Mouse (Mus musculus): ENCODE measurements around the gene Dusp1. TPM values are rescaled to one million over a fixed set of nuclear protein-coding genes. Genes with fewer than 3 reads are reported as not detected.

Gene Dusp1
- total RNA-seq, 2 experiments from 2014 or later: 17.2 to 18.9 TPM

DNA sequence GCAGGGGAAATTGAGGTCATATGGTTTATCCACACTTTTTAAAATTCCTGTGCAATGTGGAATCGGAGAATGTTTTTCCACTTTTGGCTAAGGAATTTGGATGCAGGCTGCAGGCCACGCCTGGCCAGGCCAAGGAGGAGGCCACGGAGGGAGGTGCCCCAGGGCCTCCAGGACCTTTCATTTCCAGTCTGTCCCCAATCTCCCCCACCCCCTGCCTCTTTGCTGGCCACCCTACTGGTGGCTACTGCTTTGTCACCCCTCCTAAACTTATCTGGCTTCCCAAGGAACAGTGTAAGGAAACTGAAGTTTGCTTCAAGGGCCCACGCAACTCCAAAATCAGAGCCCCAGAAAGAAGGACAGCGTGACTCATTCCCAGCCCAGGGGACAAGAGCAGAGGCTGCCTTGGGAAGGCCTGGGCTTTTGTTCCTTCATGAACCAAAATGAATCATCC lies 32.1 kb downstream of the Dusp1 start:
- no peak for DNase-seq
- intact Hi-C loops (cut with DNase I): no loop called here

DNA sequence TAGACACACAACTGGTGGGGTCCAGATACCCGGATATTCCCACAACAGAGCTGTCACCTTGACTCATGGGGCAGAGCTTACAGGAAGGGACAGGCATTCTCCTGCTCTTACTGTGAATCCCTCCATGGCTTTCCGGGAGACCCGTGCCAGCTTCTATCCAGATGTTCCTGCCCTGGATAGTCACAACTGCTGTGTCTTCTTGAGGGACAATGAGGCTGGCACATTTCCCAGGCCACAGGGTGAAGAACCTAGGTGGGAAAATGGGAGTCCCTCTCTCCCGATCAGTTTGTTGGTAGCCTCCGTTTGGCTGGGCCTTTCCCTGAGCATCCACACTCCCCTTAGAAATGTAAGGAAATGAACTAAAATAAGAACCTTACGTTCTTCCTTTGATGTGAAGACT lies 33.2 kb downstream of the Dusp1 start:
- no peak for DNase-seq
- intact Hi-C loops (cut with DNase I): no loop called here

DNA sequence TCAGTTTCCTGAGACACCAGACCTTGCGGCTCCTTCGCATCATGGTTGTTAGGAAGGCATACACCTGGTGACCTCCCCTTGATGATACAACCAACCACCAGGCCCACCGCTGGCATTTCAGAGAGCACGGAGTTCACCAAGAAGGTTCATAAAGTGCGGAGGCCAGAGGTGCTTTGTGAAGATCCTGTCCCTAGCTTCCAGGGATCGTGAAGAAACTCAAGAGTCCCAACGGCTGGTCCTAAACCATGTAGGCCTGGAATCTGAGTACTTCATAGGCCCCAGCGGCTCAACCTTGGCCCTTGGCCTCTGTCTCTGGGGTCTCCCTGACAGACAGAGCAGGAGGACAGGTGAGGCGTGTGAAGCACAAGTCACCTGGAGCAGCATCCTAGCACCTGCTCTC lies 34.6 kb downstream of the Dusp1 start:
- no peak for DNase-seq
- intact Hi-C loops (cut with DNase I): no loop called here

DNA sequence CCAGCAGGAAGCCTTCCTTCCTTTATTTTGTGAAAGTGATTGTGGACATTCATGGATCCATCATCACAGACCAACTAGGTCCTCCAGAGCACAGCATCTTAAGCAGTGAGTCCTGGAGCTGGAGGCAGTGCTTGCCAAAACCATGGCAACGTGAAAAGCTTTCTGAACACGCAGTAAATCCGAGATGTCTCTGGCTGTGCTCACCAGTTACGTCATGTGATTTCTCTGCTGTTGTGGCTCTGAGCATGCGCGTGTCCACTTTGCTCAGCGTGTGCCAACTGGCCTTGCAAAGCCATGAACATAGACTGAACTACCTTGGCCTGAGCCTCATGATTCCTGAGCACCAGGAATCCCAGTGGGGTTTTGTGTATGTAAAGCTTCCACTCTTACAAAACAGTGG lies 36.6 kb downstream of the Dusp1 start:
- peak; percentile 59 for DNase-seq

DNA sequence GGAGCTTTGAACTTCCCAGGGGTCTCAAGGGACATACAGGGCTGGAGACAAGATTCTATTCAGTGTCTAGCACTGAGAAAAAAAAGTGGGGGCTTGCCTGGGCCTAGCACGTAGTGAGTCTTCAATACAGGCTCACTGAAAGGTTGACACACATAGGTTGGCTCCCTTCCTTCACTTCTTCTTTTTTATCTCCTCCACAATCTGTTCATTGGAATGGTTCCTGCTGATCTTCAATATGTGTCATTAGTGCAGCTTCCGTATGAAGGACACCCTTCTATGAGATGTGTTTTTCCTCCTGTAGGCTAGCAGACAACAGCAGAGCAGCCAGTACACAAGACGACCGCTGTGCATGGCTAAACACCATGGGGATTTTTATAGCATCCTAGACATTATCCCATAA lies 37.1 kb downstream of the Dusp1 start:
- no peak for DNase-seq
- intact Hi-C loops (cut with DNase I): no loop called here

More for the DNA sequence above, 36.6 kb downstream of the Dusp1 start:
- intact Hi-C loops (cut with DNase I): no loop called here

DNA sequence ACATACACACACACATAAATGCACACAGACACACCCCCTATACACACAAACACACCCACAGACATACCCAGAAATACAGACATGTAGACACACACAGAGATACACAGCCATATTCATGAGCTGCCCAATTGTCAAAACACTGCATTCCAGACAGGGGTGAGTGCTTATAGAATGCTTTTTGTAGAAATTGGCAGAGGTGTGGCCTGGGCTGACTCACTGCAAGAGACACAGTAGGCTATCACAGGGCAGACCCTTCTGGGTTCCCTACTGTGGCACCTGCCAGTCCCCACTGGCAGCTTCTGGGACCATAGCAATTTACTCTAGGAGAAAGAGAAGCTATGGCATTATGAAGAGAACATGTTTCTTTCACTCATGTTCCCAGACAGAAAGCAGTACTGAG lies 37.6 kb downstream of the Dusp1 start:
- no peak for DNase-seq
- intact Hi-C loops (cut with DNase I): no loop called here

DNA sequence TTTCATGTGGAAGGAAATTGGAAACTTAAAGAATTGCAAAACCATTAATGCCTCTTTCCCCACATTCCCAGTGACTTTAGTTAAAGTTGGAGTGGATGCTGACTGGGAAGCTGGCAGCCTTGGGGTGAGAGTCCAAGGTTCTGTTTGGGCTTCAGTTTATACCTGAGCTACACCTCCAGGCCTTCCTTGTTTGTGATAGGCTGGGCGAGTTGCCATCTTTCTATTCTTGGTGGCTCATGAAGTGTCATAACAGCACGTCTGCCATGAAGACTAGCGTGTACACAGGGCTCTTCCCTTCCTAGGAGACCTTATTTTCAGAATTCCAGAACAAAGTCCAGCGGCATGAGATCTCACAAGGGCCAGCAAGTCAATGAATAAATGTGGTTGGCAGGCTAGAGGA lies 39.2 kb downstream of the Dusp1 start:
- DNase-seq: no peak
- intact Hi-C loops (cut with DNase I): no loop called here

DNA sequence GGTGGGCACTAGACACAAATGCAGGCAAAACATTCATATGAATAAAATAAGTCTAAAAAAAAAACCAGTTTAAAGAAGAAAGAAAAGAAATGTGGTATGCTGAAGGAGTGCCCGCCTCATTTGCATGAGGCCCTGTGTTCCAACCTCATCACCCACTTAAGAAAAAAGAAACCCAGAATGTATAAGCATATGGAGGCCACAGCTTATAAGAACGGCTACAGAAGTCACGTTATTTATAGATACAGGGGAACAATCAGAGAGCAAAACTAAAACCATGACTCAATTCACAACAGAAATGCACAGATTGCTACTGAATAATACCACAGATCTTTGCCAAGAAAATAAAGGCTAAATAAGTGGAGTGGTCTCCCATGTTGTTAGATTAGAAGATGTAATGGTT lies 43.6 kb downstream of the Dusp1 start:
- intact Hi-C loops (cut with DNase I): no loop called here
- DNase-seq: no peak

DNA sequence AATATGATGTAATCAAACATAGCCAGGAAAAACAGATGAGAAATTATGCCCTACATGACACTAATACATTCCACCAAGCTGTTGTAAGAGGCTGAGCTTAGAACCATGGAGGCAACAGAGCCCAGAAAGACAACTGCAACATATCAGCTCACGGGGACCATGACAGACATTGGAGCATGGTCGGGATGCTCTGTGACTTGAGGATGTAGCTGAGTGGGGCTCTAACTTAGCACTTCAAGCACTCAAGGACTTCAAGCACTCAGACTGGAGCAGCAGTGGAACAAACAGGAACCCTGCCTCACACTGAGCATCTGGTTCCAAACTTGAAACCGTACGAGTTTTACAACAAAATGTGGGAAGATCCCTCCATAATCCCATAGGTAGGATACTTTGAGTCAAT lies 46.3 kb downstream of the Dusp1 start:
- no peak for DNase-seq
- intact Hi-C loops (cut with DNase I): no loop called here

DNA sequence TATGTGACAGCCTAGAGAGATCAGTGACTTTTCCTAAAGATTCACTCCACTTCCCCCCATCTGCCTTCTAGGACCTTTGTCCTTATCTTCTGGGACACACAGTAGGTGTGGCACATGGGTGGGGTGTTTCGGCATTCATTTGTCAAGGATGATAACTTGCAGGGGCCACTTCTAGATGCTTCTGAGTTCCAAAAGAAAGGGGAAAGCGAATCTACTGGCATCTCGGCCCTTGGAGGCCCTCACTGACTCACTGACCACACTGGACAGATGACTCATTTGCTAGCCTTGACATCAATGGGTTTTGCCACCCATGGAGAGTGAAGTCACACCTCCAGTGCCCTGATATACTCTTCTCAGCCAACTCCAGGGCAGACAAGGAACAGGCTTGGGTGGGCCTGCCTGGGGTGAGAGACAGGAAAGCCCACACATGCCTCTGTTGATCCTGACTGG lies 47.3 kb downstream of the Dusp1 start:
- intact Hi-C loops (cut with DNase I): no loop called here

DNA sequence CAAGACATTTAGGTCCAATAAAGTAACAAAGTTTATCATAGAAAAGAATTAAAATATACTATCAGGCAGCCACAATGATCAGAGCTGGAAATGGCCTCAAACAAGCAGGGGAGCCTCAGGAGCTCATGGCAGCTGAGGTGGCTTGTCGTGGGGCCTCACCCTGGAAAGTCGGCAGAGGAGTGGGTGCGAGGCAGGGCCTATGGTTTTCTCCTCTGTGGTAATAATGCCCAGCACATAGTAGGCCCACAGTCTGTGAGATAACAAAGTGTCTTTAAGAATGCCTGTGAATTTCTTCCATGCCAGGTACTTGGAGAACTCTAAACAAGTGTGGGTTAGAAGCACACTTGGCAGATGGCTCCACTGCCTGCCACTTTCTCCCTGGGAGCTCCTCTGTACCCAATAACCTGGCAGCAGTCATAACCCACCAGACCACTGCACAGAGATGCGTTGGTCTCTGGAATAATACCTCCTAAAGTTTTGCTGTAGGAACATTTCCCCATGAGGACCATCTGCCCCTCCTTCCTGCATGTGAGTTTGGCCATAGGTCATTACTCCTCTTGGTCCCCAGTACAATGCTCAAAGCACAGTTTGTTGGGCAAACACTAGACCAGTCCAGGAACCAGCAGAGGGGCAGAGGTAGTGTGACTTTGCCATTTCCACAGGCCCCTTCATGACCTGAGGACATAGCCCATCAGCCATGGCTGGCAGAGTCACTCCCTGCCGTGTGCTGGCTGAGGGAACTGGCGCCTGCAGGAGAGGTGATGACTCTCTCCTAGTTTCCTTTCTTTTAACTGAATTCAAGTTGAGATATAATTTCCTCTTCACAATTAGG lies 48.3 kb downstream of the Dusp1 start:
- intact Hi-C loops (cut with DNase I): no loop called here
- no peak for DNase-seq

More for the DNA sequence above, 47.3 kb downstream of the Dusp1 start:
- DNase-seq: no peak

DNA sequence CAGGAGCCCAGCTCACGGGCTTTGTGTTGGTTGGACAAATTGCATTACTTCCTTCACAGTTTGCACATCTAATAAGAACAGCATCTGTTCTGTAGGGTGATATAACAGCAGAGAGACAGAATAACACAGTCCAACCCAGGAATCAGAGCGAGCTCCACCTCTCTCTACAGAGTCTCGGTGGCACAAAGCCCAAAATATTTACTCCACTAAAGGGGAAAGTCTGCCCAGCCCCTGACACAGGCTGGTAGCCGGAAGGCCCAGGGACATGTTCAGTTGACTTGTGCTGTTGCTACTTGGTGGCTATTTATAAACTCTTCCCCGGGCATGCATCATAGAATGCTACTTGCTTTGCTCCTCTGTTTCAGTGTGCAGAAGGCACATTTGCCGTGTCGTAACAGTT lies 49.0 kb downstream of the Dusp1 start:
- intact Hi-C loops (cut with DNase I): no loop called here
- no peak for DNase-seq

DNA sequence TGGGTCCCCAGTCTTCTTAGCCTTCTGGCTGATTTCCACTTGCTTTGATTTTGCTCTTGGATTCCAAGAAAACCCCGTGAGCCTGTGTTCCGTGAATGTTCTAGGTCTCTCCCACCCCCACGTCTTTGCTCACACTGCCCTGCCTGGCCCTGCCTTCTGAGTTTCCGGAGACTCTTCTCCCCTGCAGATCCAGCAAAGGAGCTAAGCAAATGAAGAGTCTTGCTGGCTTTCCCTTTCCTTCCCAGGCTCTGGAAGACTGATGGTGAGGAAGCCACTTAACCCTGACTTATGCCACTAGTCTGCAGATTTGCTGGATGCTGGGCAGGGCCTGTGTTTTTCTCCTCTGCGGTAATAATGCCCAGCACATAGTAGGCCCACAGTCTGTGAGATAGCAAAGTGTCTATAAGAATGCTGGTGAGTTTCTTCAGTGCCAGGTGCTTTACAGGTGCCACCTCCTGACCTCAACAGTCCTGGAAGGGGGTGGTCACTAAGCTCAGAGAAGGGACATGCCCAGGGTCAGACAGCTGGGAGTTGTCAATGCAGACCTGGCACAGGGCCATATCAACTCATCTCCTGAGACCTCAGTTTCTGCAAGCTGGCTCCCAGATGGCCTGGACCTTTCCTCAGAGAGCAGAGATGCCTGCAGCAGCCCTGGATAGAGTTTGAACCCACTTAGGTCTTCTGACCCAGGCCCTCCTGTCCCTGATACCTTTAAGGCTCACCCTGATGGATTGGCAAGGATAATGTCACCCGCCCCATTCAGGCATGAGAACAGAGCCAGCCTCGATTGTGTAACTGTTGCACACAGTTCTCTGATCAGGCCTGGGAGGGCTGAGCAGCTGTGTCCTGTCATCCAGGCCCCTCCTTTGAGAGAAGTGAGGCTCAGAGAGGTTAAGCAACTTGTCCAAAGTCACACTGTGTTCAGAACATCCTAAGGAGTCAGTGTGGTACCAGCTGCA lies 49.8 kb downstream of the Dusp1 start:
- intact Hi-C loops (cut with DNase I): no loop called here
- peak; percentile 30 for DNase-seq

DNA sequence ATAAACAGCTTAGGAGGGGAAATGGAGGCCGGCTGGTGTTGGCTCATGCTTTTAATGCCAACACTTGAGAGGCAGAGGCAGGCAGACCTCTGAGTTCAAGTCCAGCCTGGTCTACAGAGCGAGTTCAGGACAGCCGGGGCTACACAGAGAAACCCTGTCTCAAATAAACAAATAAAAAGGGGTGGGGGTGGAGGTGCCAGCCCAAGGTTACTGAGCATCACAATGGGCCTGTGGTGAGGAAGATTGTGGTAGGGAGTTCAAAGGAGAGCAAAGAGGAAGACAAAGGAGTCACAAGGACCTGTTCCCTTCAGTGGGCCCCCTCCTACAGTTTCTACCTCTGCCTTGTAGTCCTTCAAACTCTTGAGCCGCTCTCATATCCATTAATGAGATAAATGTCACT lies 50.7 kb downstream of the Dusp1 start:
- intact Hi-C loops (cut with DNase I): no loop called here
- no peak for DNase-seq

DNA sequence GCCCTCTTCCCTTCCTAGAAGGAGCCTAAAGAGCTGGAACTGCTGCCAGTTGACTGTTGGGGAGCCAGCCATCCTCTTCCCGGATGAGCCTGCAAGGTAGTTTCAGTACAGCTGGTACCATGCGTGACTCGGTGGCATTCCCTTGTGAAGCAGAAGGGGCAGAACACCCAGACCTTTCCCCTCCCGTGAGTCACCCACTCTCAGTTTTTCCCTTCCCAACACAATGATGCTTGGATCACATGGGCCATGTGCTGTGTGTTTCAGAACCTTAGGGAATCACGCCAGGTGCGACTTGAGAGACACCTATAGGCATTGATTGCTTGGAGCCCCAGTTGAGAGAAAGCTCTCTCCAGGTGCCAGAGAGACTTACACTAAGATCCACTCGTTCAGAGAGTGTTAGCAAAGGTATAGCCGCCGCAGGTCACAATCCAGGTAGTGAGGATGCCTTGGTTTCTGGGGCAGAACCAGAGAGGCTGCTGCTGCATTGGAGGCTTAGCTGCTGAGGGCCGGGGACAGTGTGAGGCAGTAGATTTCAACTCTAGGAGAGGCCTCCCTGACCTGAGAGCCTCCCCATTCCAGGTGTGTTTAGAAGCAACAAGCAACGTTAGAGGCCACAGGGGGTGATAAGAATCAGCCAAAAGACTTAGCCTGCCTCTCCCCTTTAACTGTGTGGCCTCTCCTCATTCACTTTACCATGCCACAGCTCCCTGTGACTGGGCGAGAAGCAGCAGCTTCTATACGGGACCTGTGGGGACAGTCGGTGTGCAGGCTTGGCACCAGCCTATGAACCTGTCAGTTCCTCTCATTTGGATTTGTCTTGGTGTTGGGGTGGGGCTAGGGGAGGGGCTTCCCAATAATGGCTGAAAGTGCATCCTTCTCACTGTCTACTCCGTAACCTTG lies 51.5 kb downstream of the Dusp1 start:
- DNase-seq: no peak
- intact Hi-C loops (cut with DNase I): no loop called here

DNA sequence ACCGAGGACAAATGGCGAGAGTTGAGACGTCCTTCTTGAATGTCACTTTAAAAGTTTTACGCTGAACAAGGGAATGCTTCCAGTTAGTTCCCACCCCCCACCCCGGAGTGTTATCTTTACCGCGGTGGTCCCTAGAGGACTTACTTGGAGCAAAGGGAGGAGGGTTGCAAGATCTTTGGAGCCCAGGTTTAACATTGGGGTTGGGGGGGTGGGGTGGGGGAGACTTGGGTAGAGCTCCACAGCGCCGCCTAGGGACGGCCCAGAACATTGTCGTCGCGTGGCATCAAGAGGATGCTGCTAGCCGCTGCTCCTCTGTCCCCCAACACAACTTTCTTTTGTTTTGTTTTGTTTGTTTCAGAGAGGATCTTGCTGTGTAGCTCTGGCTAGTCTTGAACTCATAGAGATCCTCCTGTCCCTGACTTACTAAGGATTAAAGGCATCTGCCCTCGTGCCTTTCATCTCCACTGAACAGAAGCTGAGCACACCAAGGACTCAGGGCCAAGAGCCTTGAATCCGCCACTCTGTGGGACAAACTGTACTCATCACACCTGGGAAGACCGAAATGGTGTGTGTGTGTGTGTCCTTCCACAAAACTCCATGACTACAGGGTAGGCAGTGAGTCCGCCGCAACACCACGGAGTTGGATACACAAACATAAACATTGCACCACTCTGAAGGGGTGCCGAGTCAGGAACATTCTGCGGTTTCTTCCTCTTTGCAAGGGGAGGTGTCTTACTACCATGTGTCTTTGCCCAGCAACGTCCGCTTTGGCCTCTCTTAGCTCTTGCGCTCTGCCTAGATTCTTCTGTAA lies 52.8 kb downstream of the Dusp1 start:
- intact Hi-C loops (cut with DNase I): loop anchor here (2.0 to 5.0 kb wide), 2 partner anchors 42 to 52 kb away; partner anchors contain the start of gene Ergic1
- DNase-seq: peak; percentile 79

DNA sequence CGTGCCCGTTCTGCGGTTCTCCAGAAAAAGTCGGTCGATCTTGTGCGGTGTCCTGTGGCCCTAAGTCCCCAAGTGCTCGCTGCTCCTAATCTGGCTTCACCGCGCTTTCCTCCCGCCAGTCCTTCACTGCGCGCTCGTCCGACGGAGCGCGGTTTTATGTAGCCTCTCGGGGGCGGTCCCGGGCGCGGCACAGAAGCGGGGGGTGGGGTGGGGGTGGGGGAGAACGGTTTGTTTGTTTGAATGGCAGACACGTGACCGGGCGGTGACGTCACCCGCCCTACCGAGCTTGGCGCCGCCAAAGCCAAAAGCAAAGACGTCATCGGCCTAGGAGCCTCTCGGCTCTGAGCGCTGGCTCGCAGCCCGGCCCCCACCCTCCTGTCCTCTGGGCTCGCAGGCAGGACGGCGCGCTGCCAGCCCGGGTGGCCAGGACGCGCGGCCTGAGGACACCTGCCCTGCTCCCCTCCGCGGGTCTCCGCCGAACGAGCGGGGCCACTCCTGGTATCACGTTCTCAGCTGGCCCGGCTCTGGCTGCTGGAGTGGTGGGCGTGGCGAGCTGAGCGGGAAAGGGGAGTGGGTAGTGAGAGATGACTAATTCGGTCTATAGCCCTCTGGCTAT lies 53.5 kb downstream of the Dusp1 start:
- intact Hi-C loops (cut with DNase I): loop anchor here (2.0 to 5.0 kb wide), 2 partner anchors 41 to 52 kb away; partner anchors contain the start of gene Ergic1
- peak; percentile 98 for DNase-seq

DNA sequence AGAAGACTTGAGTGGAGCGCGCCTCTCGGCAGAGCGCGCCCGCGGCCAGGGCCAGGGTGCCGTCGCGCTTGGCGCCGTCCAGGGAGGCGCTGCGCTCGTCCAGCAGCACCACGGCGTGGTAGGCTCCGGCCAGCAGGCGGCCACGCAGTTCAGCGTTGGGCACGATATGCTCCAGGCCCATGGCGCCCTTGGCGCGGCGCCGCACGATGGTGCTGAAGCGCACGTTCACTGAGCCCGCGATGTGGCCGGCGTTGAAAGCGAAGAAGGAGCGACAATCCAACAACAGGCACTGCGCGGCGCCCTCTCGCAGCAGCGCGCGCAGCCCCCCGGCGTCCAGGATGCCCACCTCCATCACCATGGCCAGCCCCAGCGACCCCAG lies 54.0 kb downstream of the Dusp1 start:
- peak; percentile 87 for DNase-seq
- intact Hi-C loops (cut with DNase I): loop anchor here (2.0 to 5.0 kb wide), 2 partner anchors 41 to 53 kb away; partner anchors contain the start of gene Ergic1

Measured in left cerebral cortex, postnatal 4 days (tissue).